Mouse (Mus musculus) forebrain, embryonic 15.5 days (tissue): ENCODE results near the gene Ap1g2. TPM values are rescaled to one million over a fixed set of nuclear protein-coding genes. Genes with fewer than 3 reads are reported as not detected.
A peak's percentile ranks its signal among the peaks of the same experiment; 100 is the strongest.

Experiments used
- ATAC-seq: fragments of 200-750 bp; cut with Nextera tagmentation; replicated peaks from 2 replicates; pipeline ENCODE4 v1.8.0; 2017; ENCODE audit warnings: mild to moderate bottlenecking, moderate TSS enrichment, moderate library complexity
- H3K27ac ChIP-seq: fragments of 300-500 bp; sonication (generic); replicated peaks from 2 replicates; pipeline ENCODE4 v1.5.1; 2015; ENCODE audit warnings: mild to moderate bottlenecking, inconsistent platforms
- H3K27me3 ChIP-seq: fragments of 300-500 bp; sonication (generic); 2 replicates; pipeline ENCODE4 v1.6.1; 2015; ENCODE audit warnings: inconsistent platforms
- H3K36me3 ChIP-seq: fragments of 300-500 bp; sonication (generic); 2 replicates; pipeline ENCODE4 v1.6.1; 2015; ENCODE audit warnings: mild to moderate bottlenecking, inconsistent platforms
- H3K4me1 ChIP-seq: fragments of 300-500 bp; sonication (generic); 2 replicates; pipeline ENCODE4 v1.6.1; 2015; ENCODE audit warnings: inconsistent platforms
- H3K4me2 ChIP-seq: fragments of 300-500 bp; sonication (generic); replicated peaks from 2 replicates; pipeline ENCODE4 v1.6.1; 2015; ENCODE audit warnings: mild to moderate bottlenecking, inconsistent platforms
- H3K4me3 ChIP-seq: fragments of 300-500 bp; sonication (generic); 2 replicates; pipeline ENCODE4 v1.5.1; 2015; ENCODE audit warnings: mild to moderate bottlenecking, inconsistent platforms
- H3K9ac ChIP-seq: fragments of 300-500 bp; sonication (generic); replicated peaks from 2 replicates; pipeline ENCODE4 v1.6.1; 2015; ENCODE audit warnings: mild to moderate bottlenecking, inconsistent platforms
- H3K9me3 ChIP-seq: fragments of 300-500 bp; sonication (generic); 2 replicates; pipeline ENCODE4 v1.6.1; 2016; ENCODE audit warnings: inconsistent platforms
- WGBS: fragments of 180-500 bp; shearing (Covaris S2); methylation state at CpG from one replicate; pipeline ENCODE4 v1.1.7; 2015; ENCODE audit warnings: mixed read lengths; 5-methylcytosine and 5-hydroxymethylcytosine counted together
- polyA plus RNA-seq: library from polyadenylated mRNA; unstranded; fragments of >200 nt; fragmentation: Nextera tagmentation; extraction: Ambion mirVana; gene quantifications from 2 replicates; pipeline ENCODE4 v1.2.1, GENCODE M21; 2015

The Ap1g2 gene
- polyA plus RNA-seq, 1 experiment from 2014 or later, result 11.4 TPM

DNA sequence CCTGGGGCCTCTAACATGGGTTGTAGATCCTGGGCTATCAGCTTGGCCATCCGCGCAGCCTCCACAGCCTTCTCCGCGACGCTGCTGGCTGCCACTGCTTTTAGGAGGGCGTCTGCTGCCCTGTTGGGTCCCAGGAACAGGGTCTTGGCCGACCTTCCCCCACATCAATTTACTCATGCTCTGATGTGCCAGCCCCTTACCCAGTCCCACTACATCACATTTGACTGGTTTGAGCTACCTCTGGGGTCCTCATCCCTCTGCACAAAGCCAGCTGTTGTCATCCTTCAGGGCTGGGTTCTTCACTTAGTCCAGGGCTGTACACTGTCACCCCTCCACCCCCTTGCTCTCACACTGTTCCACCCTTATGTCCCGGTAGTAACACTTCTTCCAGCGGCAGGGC lies 3.7 kb upstream of the Ap1g2 start:
- Histone ChIP-seq H3K4me1 (peaks cover 90% of the 10 kb centered on the region), H3K4me3 (no peak overlapping the region), H3K4me2 (no peak overlapping the region), H3K9ac (no peak overlapping the region), H3K36me3 (peaks cover 8% of the 10 kb centered on the region; the same call in 1 of the 2 replicates), H3K27me3 (0 out of 2 replicates have a peak, but pooled peaks cover 9% of the 10 kb centered on the region), H3K9me3 (no peaks in the 10 kb centered on the region), H3K27ac (peak overlapping the region; percentile 92)
- no peak for ATAC-seq
- 41% methylated on average over 9 of the region's 9 CpGs for WGBS

DNA sequence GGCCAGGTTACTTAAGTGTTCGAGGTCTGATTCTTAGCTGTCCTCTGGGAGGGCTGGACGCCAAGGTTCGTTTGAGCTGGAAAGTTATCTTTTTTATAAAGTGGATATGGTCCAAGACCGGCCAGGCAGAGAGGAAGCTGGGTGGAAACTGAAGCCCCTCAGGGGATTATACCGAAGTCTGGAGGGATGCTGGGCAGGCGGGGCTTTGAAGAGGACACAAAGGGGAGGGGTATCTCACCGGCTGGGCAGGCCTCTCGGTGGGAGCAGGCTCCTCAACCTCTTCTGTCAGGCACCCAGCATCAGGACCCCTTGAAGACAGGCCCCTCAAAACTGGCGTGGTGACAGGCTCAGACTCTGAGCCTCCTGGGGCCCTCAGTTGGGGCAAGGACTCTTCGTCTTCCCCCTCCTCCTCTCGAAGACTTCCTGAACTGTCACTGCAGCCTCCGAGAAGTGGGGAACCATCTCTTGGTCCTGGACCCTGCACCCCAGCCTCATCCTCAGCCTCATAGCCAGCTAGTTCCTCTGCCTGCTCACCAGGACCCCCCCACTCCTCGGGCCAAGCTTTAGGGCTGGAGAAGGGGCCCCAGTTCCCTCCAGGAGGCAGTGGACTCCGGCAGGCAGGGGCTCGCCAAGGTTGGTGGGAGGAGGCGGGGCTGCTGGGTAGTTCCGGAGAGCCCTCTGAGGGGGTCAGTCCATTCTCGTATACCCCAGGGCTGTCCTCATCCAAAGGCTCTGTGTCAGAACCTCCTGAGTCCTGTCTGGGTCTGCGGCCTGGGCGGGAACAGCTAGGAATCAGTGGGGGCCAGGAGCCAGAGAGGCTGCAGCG lies 2.9 kb upstream of the Ap1g2 start:
- H3K36me3 ChIP-seq, result peaks cover 8% of the 10 kb centered on the region; the same call in 1 of the 2 replicates
- H3K4me2 ChIP-seq, result peak overlapping the region; percentile 34
- 0 out of 2 replicates have a peak, but pooled peaks cover 9% of the 10 kb centered on the region for H3K27me3 ChIP-seq
- H3K9ac ChIP-seq, result peak overlapping the region; percentile 37
- H3K9me3 ChIP-seq, result no peaks in the 10 kb centered on the region
- peak overlapping the region; percentile 92 for H3K27ac ChIP-seq
- 10% methylated on average over 20 of the region's 21 CpGs for WGBS
- H3K4me1 ChIP-seq, result peaks cover 89% of the 10 kb centered on the region
- no peak for ATAC-seq
- no peak overlapping the region for H3K4me3 ChIP-seq

DNA sequence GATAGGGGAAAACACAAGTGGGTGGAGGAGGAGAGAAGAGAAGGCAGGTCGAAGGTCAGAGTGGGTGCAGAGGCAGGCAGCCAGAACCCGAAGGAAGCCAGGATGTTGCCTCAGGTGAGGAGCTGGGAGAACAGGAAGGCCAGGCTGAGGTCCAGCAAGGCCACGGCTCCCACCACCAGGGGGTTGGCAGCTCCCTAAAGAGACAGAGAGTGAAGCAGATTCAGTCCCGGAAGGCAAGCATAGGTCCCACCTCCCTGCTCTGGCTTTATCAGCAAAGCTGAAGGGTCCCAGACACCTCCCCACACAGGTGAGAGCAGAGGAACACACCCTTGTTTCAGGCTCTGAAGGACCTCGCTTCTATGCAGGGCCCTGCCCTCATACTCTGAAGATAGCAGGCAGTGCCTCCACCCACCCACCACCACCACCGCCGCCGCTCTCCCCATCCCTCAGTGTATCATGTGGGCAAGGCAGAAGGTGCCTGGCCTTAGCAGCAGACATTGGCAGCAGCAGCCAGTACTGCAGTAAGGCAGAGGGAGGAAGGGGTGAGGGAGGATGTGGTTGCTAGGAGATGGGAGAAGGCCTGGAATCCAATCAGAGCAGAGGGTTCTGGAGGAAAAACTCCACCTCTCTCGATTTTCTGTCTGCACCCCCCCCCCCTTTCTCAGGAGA lies 1.9 kb upstream of the Ap1g2 start:
- H3K36me3 ChIP-seq, result peaks cover 3% of the 10 kb centered on the region; the same call in 1 of the 2 replicates
- peak; percentile 89 for ATAC-seq
- H3K27me3 ChIP-seq, result 0 out of 2 replicates have a peak, but pooled peaks cover 1% of the 10 kb centered on the region
- WGBS, result 30% methylated on average over 9 of the region's 9 CpGs
- peak overlapping the region; percentile 34 for H3K4me2 ChIP-seq
- H3K9me3 ChIP-seq, result no peaks in the 10 kb centered on the region
- peak overlapping the region; percentile 92 for H3K27ac ChIP-seq
- H3K4me1 ChIP-seq, result peaks cover 80% of the 10 kb centered on the region
- peak overlapping the region; percentile 19; the same call in 1 of the 2 replicates for H3K9ac ChIP-seq
- peak overlapping the region; percentile 7; the same call in 1 of the 2 replicates for H3K4me3 ChIP-seq

DNA sequence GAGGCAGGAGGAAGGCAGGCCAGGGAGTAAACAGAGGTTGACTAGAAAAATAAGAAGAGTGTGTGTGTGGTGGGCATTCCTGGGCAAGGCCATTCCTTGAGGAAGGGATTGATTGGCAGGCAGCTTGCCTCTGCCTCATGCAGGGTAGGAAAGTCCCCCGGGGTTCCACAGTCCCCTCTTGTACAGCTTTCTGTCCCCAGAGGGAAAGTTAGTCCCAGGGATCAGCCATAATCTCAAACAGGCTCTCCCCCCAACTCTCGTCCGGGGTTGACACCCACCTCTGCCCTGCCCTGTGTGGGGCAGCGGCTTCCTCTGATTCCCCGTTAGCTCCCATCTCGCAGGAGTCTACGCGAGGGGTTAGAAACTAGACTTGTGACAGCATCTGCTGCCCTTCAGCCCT lies 597 bp upstream of the Ap1g2 start:
- Histone ChIP-seq H3K4me3 (no peak overlapping the region), H3K4me2 (no peak overlapping the region), H3K36me3 (no peaks in the 10 kb centered on the region), H3K4me1 (peaks cover 68% of the 10 kb centered on the region), H3K27ac (peak overlapping the region; percentile 92), H3K9ac (no peak overlapping the region), H3K27me3 (no peaks in the 10 kb centered on the region), H3K9me3 (no peaks in the 10 kb centered on the region)
- WGBS, result 67% methylated on average over 8 of the region's 8 CpGs
- no peak for ATAC-seq

DNA sequence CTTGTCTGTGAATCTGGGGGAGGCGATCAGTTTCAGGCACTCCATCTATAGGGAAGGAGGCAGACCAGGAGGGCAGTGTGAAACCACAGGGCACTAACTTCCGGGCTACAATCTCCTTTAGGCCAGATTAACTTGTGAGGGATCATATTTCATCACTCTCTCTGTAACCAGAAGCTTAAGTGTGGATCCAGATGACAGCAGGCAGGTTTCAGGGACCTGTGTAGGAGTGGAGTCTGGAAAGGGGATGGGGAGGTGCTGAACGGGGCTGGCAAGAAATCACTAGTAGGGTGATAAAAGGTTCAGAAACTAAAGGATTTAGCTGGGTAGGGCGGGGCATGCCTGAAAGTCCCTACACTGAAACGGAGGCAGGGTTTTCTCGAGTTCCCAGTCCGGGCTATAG lies 1.0 kb downstream of the Ap1g2 start:
- Histone ChIP-seq H3K36me3 (no peaks in the 10 kb centered on the region), H3K4me1 (peaks cover 54% of the 10 kb centered on the region), H3K27ac (peak overlapping the region; percentile 92), H3K9ac (peak overlapping the region; percentile 72), H3K9me3 (no peaks in the 10 kb centered on the region), H3K27me3 (no peaks in the 10 kb centered on the region), H3K4me2 (peak overlapping the region; percentile 97), H3K4me3 (peak overlapping the region; percentile 46)
- WGBS, result 5% methylated on average over 7 of the region's 7 CpGs
- ATAC-seq, result no peak

DNA sequence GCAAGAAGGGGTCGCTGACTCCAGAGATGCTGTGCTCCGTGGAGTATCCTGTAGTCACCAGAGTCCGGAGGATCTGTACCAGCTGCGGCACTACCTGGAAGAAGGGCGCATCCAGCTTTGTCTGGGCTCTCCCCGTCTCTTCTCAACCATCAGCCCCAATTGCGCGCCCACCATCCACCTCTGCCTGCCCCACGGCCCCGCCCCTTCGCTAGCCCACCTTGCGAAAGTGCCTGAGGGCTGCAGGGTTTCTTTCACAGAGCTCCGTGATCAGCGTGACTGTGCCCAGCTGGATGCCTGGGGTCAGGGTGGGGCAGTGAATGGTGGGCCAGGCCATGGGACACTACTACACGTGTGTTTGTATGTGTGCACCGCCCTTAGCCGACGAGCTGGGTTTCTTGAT lies 2.0 kb downstream of the Ap1g2 start:
- H3K4me3 ChIP-seq, result no peak overlapping the region
- ATAC-seq, result no peak
- WGBS, result 85% methylated on average over 18 of the region's 18 CpGs

DNA sequence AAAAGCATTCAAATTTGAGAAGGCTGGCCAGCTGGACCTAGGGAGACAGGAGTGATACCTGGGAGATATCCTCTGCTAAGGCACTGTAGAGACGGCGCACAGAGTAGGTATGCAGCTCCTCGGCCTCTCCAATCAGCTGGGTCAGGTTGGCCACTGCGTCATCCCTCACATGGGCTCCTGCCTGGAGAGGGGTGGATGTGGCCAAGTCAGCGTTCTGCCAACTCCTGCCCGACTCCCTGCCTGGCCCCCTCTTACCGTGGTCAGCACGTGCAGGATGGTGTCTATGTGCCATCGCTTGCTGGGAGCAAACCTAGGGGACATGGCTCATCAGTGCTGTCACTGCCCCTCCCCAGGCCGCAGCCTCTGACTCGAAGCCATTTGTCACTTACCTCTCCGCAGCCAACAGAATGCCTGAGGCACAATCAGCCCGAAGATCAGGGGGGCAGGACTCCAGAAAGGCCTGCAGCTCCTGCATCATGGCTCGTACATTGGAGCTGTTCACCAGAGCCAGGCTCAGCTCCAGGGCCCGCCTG lies 4.1 kb downstream of the Ap1g2 start:
- H3K27ac ChIP-seq, result no peak overlapping the region
- H3K9ac ChIP-seq, result no peak overlapping the region
- no peaks in the 10 kb centered on the region for H3K9me3 ChIP-seq
- no peak overlapping the region for H3K4me3 ChIP-seq
- no peaks in the 10 kb centered on the region for H3K27me3 ChIP-seq
- ATAC-seq, result no peak
- 86% methylated on average over 15 of the region's 15 CpGs for WGBS
- peaks cover 8% of the 10 kb centered on the region for H3K36me3 ChIP-seq
- H3K4me2 ChIP-seq, result no peak overlapping the region
- peaks cover 29% of the 10 kb centered on the region for H3K4me1 ChIP-seq

More for the DNA sequence above, 2.0 kb downstream of the Ap1g2 start:
- H3K4me2 ChIP-seq, result no peak overlapping the region
- no peaks in the 10 kb centered on the region for H3K9me3 ChIP-seq
- H3K36me3 ChIP-seq, result no peaks in the 10 kb centered on the region
- peaks cover 44% of the 10 kb centered on the region for H3K4me1 ChIP-seq
- H3K27me3 ChIP-seq, result no peaks in the 10 kb centered on the region
- H3K27ac ChIP-seq, result no peak overlapping the region
- no peak overlapping the region for H3K9ac ChIP-seq

DNA sequence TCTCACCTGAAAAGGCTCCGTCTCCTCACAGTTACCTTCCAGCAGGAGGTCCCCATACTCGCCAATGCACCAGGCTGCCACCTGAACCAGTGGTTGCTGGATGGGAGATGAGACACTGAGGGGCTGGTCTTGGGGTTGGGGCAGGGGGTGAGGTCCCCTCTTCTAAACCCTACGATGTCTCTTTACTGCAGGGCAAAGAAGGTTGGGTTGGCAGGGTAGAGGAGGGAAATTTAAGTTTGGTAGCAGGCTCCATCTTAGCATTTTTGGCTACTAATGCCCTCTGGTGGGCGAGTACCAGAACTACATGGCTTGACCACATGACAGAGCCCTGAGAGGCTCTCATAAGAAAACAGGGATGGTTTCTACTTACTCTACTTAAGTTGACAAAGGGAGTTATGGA lies 4.8 kb downstream of the Ap1g2 start:
- 43% methylated on average over 4 of the region's 4 CpGs for WGBS
- H3K9me3 ChIP-seq, result no peaks in the 10 kb centered on the region
- H3K27ac ChIP-seq, result no peak overlapping the region
- no peak overlapping the region for H3K9ac ChIP-seq
- no peak for ATAC-seq
- H3K4me1 ChIP-seq, result peaks cover 31% of the 10 kb centered on the region
- no peaks in the 10 kb centered on the region for H3K27me3 ChIP-seq
- H3K4me3 ChIP-seq, result no peak overlapping the region
- peaks cover 8% of the 10 kb centered on the region for H3K36me3 ChIP-seq
- H3K4me2 ChIP-seq, result no peak overlapping the region

DNA sequence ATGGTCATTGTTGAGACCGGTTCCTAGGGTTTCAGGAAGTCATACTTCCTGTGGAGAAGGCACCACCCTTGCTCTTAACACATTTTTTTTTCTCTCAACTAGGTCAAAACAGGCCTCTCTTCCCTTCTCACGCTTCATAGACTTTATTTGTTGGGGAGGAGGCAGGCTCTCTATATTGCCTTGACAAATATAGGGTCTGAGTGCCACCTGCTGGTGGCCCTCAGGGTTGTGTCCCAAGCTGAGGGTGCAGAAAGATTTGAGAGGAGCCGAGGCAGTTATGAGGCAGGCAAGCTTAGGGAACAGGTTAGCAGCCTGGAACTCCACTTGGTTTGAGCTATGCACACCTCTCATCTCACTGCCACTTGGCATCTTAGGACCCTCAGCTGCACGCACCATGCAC lies 8.3 kb downstream of the Ap1g2 start:
- ATAC-seq, result no peak
- peaks cover 8% of the 10 kb centered on the region for H3K36me3 ChIP-seq
- no peaks in the 10 kb centered on the region for H3K9me3 ChIP-seq
- WGBS, result 61% methylated on average over 4 of the region's 4 CpGs
- 0 out of 2 replicates have a peak overlapping the region, but pooled peaks have one; percentile 25 for H3K27ac ChIP-seq
- no peak overlapping the region for H3K9ac ChIP-seq
- H3K4me2 ChIP-seq, result no peak overlapping the region
- H3K27me3 ChIP-seq, result no peaks in the 10 kb centered on the region
- H3K4me3 ChIP-seq, result no peak overlapping the region
- H3K4me1 ChIP-seq, result peaks cover 39% of the 10 kb centered on the region

DNA sequence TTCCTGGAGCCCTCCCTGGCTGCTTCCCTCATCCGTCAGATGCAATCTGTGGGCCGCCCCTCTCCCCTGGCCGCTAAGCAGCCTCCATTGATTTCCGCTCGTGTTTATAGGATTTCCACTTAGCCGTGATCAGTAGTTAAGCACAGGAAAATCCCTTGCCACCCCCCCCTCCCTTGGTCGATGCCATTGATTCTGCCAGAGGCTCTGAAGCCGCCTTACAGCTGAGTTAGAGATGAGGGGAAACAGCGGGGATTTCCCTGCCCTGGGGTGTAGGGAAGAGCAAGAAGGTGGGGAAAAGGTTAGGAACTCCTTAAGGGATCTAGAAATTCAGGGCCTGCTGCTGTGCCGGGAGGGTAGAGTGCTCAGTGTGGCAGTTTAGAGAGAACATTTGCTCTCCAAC lies 8.7 kb downstream of the Ap1g2 start:
- Histone ChIP-seq H3K27me3 (no peaks in the 10 kb centered on the region), H3K4me1 (peaks cover 39% of the 10 kb centered on the region), H3K27ac (peak overlapping the region; percentile 25; the same call in 1 of the 2 replicates), H3K4me3 (no peak overlapping the region), H3K36me3 (peaks cover 8% of the 10 kb centered on the region), H3K9me3 (no peaks in the 10 kb centered on the region), H3K4me2 (no peak overlapping the region), H3K9ac (no peak overlapping the region)
- no peak for ATAC-seq
- 65% methylated on average over 10 of the region's 10 CpGs for WGBS

DNA sequence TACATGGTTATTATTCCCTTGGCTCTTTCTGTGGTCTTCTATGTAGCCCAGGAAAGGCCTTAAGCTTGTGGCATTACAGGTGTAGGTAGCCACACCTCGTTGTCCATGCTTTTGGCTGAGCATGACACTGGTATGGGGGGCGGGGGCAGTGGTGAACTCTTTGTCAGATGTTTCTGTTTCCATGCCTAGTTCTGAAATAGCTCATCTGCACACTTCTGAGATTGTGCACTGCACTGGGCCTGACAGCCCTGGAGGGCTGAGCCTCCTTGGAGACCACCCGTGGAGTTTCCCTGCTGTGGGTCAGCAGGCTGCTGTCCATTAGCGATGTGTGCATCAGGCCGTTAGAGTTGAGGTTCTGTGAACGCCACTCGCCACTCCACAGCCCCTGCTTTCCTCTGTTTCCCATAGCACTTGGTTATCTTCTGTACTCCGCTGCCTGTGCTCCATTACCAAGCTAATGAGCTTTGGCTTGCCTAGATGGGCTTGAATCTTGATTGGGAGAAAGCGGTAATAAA lies 9.8 kb downstream of the Ap1g2 start:
- peak overlapping the region; percentile 35 for H3K9ac ChIP-seq
- ATAC-seq, result no peak
- 45% methylated on average over 9 of the region's 9 CpGs for WGBS
- no peaks in the 10 kb centered on the region for H3K9me3 ChIP-seq
- no peaks in the 10 kb centered on the region for H3K27me3 ChIP-seq
- H3K4me2 ChIP-seq, result peak overlapping the region; percentile 23
- peak overlapping the region; percentile 35 for H3K27ac ChIP-seq
- no peak overlapping the region for H3K4me3 ChIP-seq
- peaks cover 8% of the 10 kb centered on the region for H3K36me3 ChIP-seq
- H3K4me1 ChIP-seq, result peaks cover 41% of the 10 kb centered on the region

DNA sequence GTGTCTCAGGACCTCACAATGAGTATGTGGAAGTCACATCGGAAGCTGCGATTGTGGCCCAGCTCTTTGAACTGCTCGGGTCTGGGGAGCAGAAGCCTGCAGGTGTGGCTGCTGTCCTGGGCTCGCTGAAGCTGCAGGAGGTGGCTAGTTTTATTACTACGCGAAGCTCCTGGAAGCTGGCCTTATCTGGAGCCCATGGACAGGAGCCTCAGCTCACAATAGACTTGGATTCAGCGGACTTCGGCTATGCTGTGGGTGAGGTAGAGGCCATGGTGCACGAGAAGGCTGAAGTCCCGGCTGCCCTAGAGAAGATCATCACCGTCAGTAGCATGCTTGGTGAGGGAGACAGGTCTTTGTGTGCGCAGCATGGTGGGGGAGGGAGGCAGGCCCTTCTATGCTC lies 10.7 kb downstream of the Ap1g2 start:
- Histone ChIP-seq H3K36me3 (peaks cover 8% of the 10 kb centered on the region), H3K27me3 (no peaks in the 10 kb centered on the region), H3K27ac (peak overlapping the region; percentile 95; the same call in 1 of the 2 replicates), H3K9me3 (no peaks in the 10 kb centered on the region), H3K9ac (peak overlapping the region; percentile 81), H3K4me3 (peak overlapping the region; percentile 77), H3K4me1 (peaks cover 46% of the 10 kb centered on the region), H3K4me2 (peak overlapping the region; percentile 71)
- no peak for ATAC-seq
- WGBS, result 67% methylated on average over 12 of the region's 12 CpGs
